9 mouse cellular contexts compared by ENCODE assay signal in the genomic region with DNA sequence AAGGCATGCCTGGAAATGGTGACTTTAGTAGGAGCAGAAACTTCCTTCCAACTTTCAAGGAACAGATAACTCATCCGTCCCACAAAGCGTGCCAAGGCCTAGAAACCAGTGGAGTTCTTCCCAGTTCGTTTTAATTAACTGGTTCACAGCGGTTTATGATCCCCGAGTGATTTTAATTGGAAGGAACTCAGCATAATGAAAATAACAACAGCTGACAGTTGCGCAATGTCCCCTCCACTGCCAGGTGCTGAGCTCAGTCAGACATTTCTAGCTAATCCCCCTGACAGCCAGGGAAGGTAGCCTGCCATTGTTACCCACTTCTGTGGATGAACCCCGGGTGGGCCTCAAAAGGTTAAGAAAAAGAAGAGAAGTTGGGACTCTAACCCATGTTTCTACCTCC. TPM values are rescaled to one million over a fixed set of nuclear protein-coding genes. Genes with fewer than 3 reads are reported as not detected.
A peak's percentile ranks its signal among the peaks of the same experiment; 100 is the strongest.
DNase-seq lines count a peak whose midpoint lies in the region; ATAC-seq and TF ChIP-seq lines count a peak whose summit lies in the region.
"Had no signal": no experiment of that assay in that cellular context is flagged by ENCODE, and none has a peak within 500 bp of the region (broad histone marks: within the 10 kb centered on the region; RNA-seq: fewer than 3 reads in every experiment).

No protein-coding gene starts in this region.

- WGBS in hindbrain, embryonic 10.5 days: 70% methylated on average over 7 of the region's 7 CpGs

- peaks cover 20% of the 10 kb centered on the region for H3K4me1 ChIP-seq in hindbrain, embryonic 10.5 days (replicated peaks)

- no peak overlapping the region for H3K27ac ChIP-seq in hindbrain, embryonic 10.5 days
- H3K27ac ChIP-seq: heart, embryonic 15.5 days had no signal

- no peak for ATAC-seq in frontal cortex, adult (ENCODE audit: low TSS enrichment)

- TF ChIP-seq CTCF in brain, embryonic 14.5 days (IDR thresholded peaks at IDR 0.05; ENCODE audit: borderline replicate concordance, extremely low read depth, insufficient read depth, insufficient read length): no peak

- H3K36me3 ChIP-seq in hindbrain, embryonic 10.5 days: no peaks in the 10 kb centered on the region
- H3K36me3 ChIP-seq: heart, embryonic 15.5 days had no signal

- TF ChIP-seq POLR2A in brain, embryonic 14.5 days (IDR thresholded peaks at IDR 0.05; ENCODE audit: borderline replicate concordance, extremely low read depth, insufficient read depth, insufficient read length, poor library complexity, severe bottlenecking): no peak

- peak; percentile 66 for DNase-seq in kidney, postnatal 14 days
- DNase-seq in kidney, adult 11 months: no peak
- DNase-seq in brain, embryonic 14.5 days (ENCODE audit: low read depth): peak; percentile 66
- peak; percentile 72 for DNase-seq in gastrocnemius, adult 18-20 months (ENCODE audit: low spot score)
- DNase-seq in layer of hippocampus, postnatal 14 days (ENCODE audit: low spot score in 2 of 2): peak; percentile 14 to 49
- DNase-seq in hindbrain, embryonic 10.5 days (ENCODE audit: low spot score): no peak

- no peaks in the 10 kb centered on the region for H3K27me3 ChIP-seq in hindbrain, embryonic 10.5 days (ENCODE audit: insufficient read depth, poor library complexity, severe bottlenecking)
- H3K27me3 ChIP-seq: heart, embryonic 15.5 days had no signal

- H3K4me3 ChIP-seq in hindbrain, embryonic 10.5 days: no peak overlapping the region
- H3K4me3 ChIP-seq: heart, embryonic 15.5 days had no signal

- H3K9me3 ChIP-seq in hindbrain, embryonic 10.5 days: no peaks in the 10 kb centered on the region
- H3K9me3 ChIP-seq: heart, embryonic 15.5 days had no signal

RNA-seq across cellular contexts. Expression of gene Usp29, which starts 18.8 kb away (rescaled TPM):
- polyA plus RNA-seq in brain, embryonic 14.5 days (2012; rRNA removed): 21.1 and 38.4 TPM in 2 replicates
- total RNA-seq in gastrocnemius, adult 18-20 months (2021): under 1 TPM in 1 of 2 experiments, not detected in 1; 0.39 TPM
- 10 to 100 TPM; 33.7 to 37.1 TPM for total RNA-seq in layer of hippocampus, postnatal 14 days (2021)
- polyA plus RNA-seq in hindbrain, embryonic 10.5 days (2016; fragmentation: Nextera tagmentation; extraction: Ambion mirVana): 7.8 and 10.0 TPM in 2 replicates
- total RNA-seq: neutrophil, adult 5-6 weeks had no signal

RNA-seq across cellular contexts. Expression of gene Peg3, which starts 19.0 kb away (rescaled TPM):
- polyA plus RNA-seq in brain, embryonic 14.5 days (2012; rRNA removed): 58.8 and 88.4 TPM in 2 replicates
- 1 to 10 TPM; 2.8 to 7.2 TPM for total RNA-seq in gastrocnemius, adult 18-20 months (2021)
- total RNA-seq in layer of hippocampus, postnatal 14 days (2021): 100 to 1,000 TPM; 164 to 197 TPM
- 75.5 and 94.5 TPM in 2 replicates for polyA plus RNA-seq in hindbrain, embryonic 10.5 days (2016; fragmentation: Nextera tagmentation; extraction: Ambion mirVana)
- total RNA-seq: neutrophil, adult 5-6 weeks had no signal

RNA-seq across cellular contexts. Expression of gene Zim1, which starts 52.9 kb away (rescaled TPM):
- 13.2 and 18.1 TPM in 2 replicates for polyA plus RNA-seq in brain, embryonic 14.5 days (2012; rRNA removed)
- total RNA-seq in gastrocnemius, adult 18-20 months (2021): 1 to 10 TPM; 2.4 to 6.0 TPM
- total RNA-seq in layer of hippocampus, postnatal 14 days (2021): 1 to 10 TPM; 5.6 to 6.8 TPM
- 1.00 and 1.0 TPM in 2 replicates for polyA plus RNA-seq in hindbrain, embryonic 10.5 days (2016; fragmentation: Nextera tagmentation; extraction: Ambion mirVana)
- total RNA-seq: neutrophil, adult 5-6 weeks had no signal

Comparison
In these comparisons a context has a peak if more than half of its experiments do, and no peak if none do; other contexts are left out.
1. DNase-seq: peak in kidney, postnatal 14 days (single experiment), brain, embryonic 14.5 days (single experiment), gastrocnemius, adult 18-20 months (single experiment) and layer of hippocampus, postnatal 14 days (2 of 2); none in kidney, adult 11 months (single experiment) and hindbrain, embryonic 10.5 days (single experiment).
2. RNA of gene Usp29, which starts 18.8 kb away (total RNA-seq): 33.7 to 37.1 TPM in layer of hippocampus, postnatal 14 days; 0.39 TPM in gastrocnemius, adult 18-20 months; every median in the first group is over 10 times any median in the second.
3. RNA of gene Peg3, which starts 19.0 kb away (total RNA-seq): 164 to 197 TPM in layer of hippocampus, postnatal 14 days; 2.8 to 7.2 TPM in gastrocnemius, adult 18-20 months; every median in the first group is over 10 times any median in the second.